8 mouse cellular contexts compared by ENCODE assay signal in genomic region chr11:75468410-75468809, GRCm38 (mm10). TPM values are rescaled to one million over a fixed set of nuclear protein-coding genes. Genes with fewer than 3 reads are reported as not detected.
DNase-seq lines count a peak whose midpoint lies in the region; ATAC-seq and TF ChIP-seq lines count a peak whose summit lies in the region.

No protein-coding gene starts in this region.

- no peak for DNase-seq in heart, embryonic 10.5 days (ENCODE audit: low spot score)
- DNase-seq in heart, postnatal 36 days: no peak
- no peak for DNase-seq in spleen, adult 2 months (ENCODE audit: low read depth in 1 of 2, low spot score in 2 of 2)
- no peak for DNase-seq in spleen, postnatal 10 days (ENCODE audit: low spot score in 2 of 2)
- no peak for DNase-seq in stomach, postnatal 0 days (ENCODE audit: low spot score)
- no peak for DNase-seq in left cerebral cortex, postnatal 25 days (ENCODE audit: low spot score in 2 of 2)
- no peak for DNase-seq in spleen, postnatal 14 days (ENCODE audit: low spot score in 2 of 2)

- WGBS in heart, embryonic 10.5 days: 60% methylated on average over 7 of the region's 7 CpGs
- WGBS in spleen, adult 2 months: 53% methylated on average over 7 of the region's 7 CpGs
- 62% methylated on average over 7 of the region's 7 CpGs for WGBS in limb, embryonic 15.5 days
- WGBS in stomach, postnatal 0 days: 59% methylated on average over 7 of the region's 7 CpGs

- TF ChIP-seq EP300 in stomach, postnatal 0 days (optimal IDR thresholded peaks at IDR 0.05): no peak

- H3K27me3 ChIP-seq in heart, embryonic 10.5 days (ENCODE audit: insufficient read depth, poor library complexity, severe bottlenecking): no peaks in the 10 kb centered on the region
- H3K27me3 ChIP-seq in spleen, adult 2 months (ENCODE audit: control insufficient read depth, insufficient read depth, low read length): no peaks in the 10 kb centered on the region
- H3K27me3 ChIP-seq in limb, embryonic 15.5 days: no peaks in the 10 kb centered on the region
- no peaks in the 10 kb centered on the region for H3K27me3 ChIP-seq in stomach, postnatal 0 days (ENCODE audit: control insufficient read depth, insufficient read depth, low read length)

- no peak for TF ChIP-seq POLR2A in spleen, adult 2 months (IDR thresholded peaks at IDR 0.05; ENCODE audit: low read depth, low read length)

- H3K9me3 ChIP-seq in heart, embryonic 10.5 days: no peaks in the 10 kb centered on the region
- H3K9me3 ChIP-seq in limb, embryonic 15.5 days: no peaks in the 10 kb centered on the region
- no peaks in the 10 kb centered on the region for H3K9me3 ChIP-seq in stomach, postnatal 0 days (ENCODE audit: control insufficient read depth, low read length)

- no peak overlapping the region for H3K9ac ChIP-seq in limb, embryonic 15.5 days
- H3K9ac ChIP-seq in stomach, postnatal 0 days (ENCODE audit: low read length): peak overlapping the region; percentile 71

- H3K4me3 ChIP-seq in heart, embryonic 10.5 days: peak overlapping the region; percentile 71
- H3K4me3 ChIP-seq in spleen, adult 2 months (ENCODE audit: extremely low read depth, insufficient read depth, insufficient read length): peak overlapping the region; percentile 53; the same call in 1 of the 2 replicates
- peak overlapping the region; percentile 44 for H3K4me3 ChIP-seq in limb, embryonic 15.5 days
- H3K4me3 ChIP-seq in stomach, postnatal 0 days (ENCODE audit: low read depth, low read length): peak overlapping the region; percentile 44

- TF ChIP-seq CTCF in spleen, adult 2 months (IDR thresholded peaks at IDR 0.05; ENCODE audit: extremely low read depth, insufficient read depth, insufficient read length, insufficient replicate concordance): no peak
- TF ChIP-seq CTCF in stomach, postnatal 0 days (IDR thresholded peaks at IDR 0.05; ENCODE audit: low read depth): no peak

- H3K4me2 ChIP-seq in limb, embryonic 15.5 days: peak overlapping the region; percentile 69
- peak overlapping the region; percentile 76 for H3K4me2 ChIP-seq in stomach, postnatal 0 days (replicated peaks; ENCODE audit: low read depth)

- no peak for ATAC-seq in limb, embryonic 15.5 days (ENCODE audit: insufficient number of reproducible peaks, low FRiP score, low TSS enrichment, low read depth)
- no peak for ATAC-seq in stomach, postnatal 0 days (ENCODE audit: low FRiP score, low TSS enrichment)

- peaks cover 31% of the 10 kb centered on the region for H3K36me3 ChIP-seq in heart, embryonic 10.5 days
- no peaks in the 10 kb centered on the region; the same call in 1 of the 2 replicates for H3K36me3 ChIP-seq in spleen, adult 2 months (ENCODE audit: control insufficient read depth, insufficient read depth, low read length)
- peaks cover 17% of the 10 kb centered on the region for H3K36me3 ChIP-seq in limb, embryonic 15.5 days
- no peaks in the 10 kb centered on the region for H3K36me3 ChIP-seq in stomach, postnatal 0 days (ENCODE audit: control insufficient read depth, insufficient read depth, low read length)

- H3K27ac ChIP-seq in heart, embryonic 10.5 days: peak overlapping the region; percentile 87
- H3K27ac ChIP-seq in spleen, adult 2 months (ENCODE audit: insufficient read depth, low read length): no peak overlapping the region
- H3K27ac ChIP-seq in limb, embryonic 15.5 days: 0 out of 2 replicates have a peak overlapping the region, but pooled peaks have one; percentile 38
- peak overlapping the region; percentile 24; the same call in 1 of the 2 replicates for H3K27ac ChIP-seq in stomach, postnatal 0 days (replicated peaks)

- intact Hi-C loops in heart, postnatal 36 days (cut with DNase I): no loop called here
- intact Hi-C loops in left cerebral cortex, postnatal 25 days (cut with DNase I): no loop called here

- H3K4me1 ChIP-seq in heart, embryonic 10.5 days: peaks cover 33% of the 10 kb centered on the region
- no peaks in the 10 kb centered on the region; the same call in 1 of the 2 replicates for H3K4me1 ChIP-seq in spleen, adult 2 months (ENCODE audit: control insufficient read depth, insufficient read depth, insufficient read length)
- peaks cover 19% of the 10 kb centered on the region for H3K4me1 ChIP-seq in limb, embryonic 15.5 days
- H3K4me1 ChIP-seq in stomach, postnatal 0 days (replicated peaks; ENCODE audit: control insufficient read depth, insufficient read depth): peaks cover 1% of the 10 kb centered on the region; the same call in 1 of the 2 replicates

RNA-seq across cellular contexts. Expression of gene Tlcd2, which starts 6.9 kb away (rescaled TPM):
- polyA plus RNA-seq in heart, embryonic 10.5 days (2016; fragmentation: Nextera tagmentation; extraction: Ambion mirVana): 12.8 and 21.3 TPM in 2 replicates
- 1 to 10 TPM; 5.4 to 7.1 TPM for total RNA-seq in heart, postnatal 36 days (2021)
- 6.9 and 8.4 TPM in 2 replicates for polyA plus RNA-seq in spleen, adult 2 months (2012; rRNA removed)
- 28.2 and 30.8 TPM in 2 replicates for polyA plus RNA-seq in limb, embryonic 15.5 days (2015; fragmentation: Nextera tagmentation; extraction: Ambion mirVana)
- polyA plus RNA-seq in stomach, postnatal 0 days (2015; fragmentation: Nextera tagmentation; extraction: Ambion mirVana): 16.0 and 17.2 TPM in 2 replicates
- under 1 TPM; 0.69 to 0.80 TPM for total RNA-seq in left cerebral cortex, postnatal 25 days (2021)

RNA-seq across cellular contexts. Expression of gene Wdr81, which starts 13.9 kb away (rescaled TPM):
- polyA plus RNA-seq in heart, embryonic 10.5 days (2016; fragmentation: Nextera tagmentation; extraction: Ambion mirVana): 6.9 and 7.6 TPM in 2 replicates
- 10 to 100 TPM in 1 of 2 experiments, 1 to 10 TPM in 1; 8.7 to 10.4 TPM for total RNA-seq in heart, postnatal 36 days (2021)
- polyA plus RNA-seq in spleen, adult 2 months (2012; rRNA removed): 34.4 and 46.3 TPM in 2 replicates
- polyA plus RNA-seq in limb, embryonic 15.5 days (2015; fragmentation: Nextera tagmentation; extraction: Ambion mirVana): 5.8 and 6.5 TPM in 2 replicates
- 2.6 and 2.7 TPM in 2 replicates for polyA plus RNA-seq in stomach, postnatal 0 days (2015; fragmentation: Nextera tagmentation; extraction: Ambion mirVana)
- 10 to 100 TPM; 17.4 to 18.7 TPM for total RNA-seq in left cerebral cortex, postnatal 25 days (2021)

RNA-seq across cellular contexts. Expression of gene Prpf8, which starts 18.2 kb away (rescaled TPM):
- 49.2 and 53.7 TPM in 2 replicates for polyA plus RNA-seq in heart, embryonic 10.5 days (2016; fragmentation: Nextera tagmentation; extraction: Ambion mirVana)
- 10 to 100 TPM; 82.9 to 92.8 TPM for total RNA-seq in heart, postnatal 36 days (2021)
- 64.2 and 72.8 TPM in 2 replicates for polyA plus RNA-seq in spleen, adult 2 months (2012; rRNA removed)
- polyA plus RNA-seq in limb, embryonic 15.5 days (2015; fragmentation: Nextera tagmentation; extraction: Ambion mirVana): 44.4 and 49.5 TPM in 2 replicates
- polyA plus RNA-seq in stomach, postnatal 0 days (2015; fragmentation: Nextera tagmentation; extraction: Ambion mirVana): 15.8 and 16.0 TPM in 2 replicates
- 100 to 1,000 TPM; 120 to 127 TPM for total RNA-seq in left cerebral cortex, postnatal 25 days (2021)

RNA-seq across cellular contexts. Expression of gene Serpinf2, which starts 29.0 kb away (rescaled TPM):
- polyA plus RNA-seq in heart, embryonic 10.5 days (2016; fragmentation: Nextera tagmentation; extraction: Ambion mirVana): 3.6 and 98.2 TPM in 2 replicates
- not detected for total RNA-seq in heart, postnatal 36 days (2021)
- 0.25 and 0.75 TPM in 2 replicates for polyA plus RNA-seq in spleen, adult 2 months (2012; rRNA removed)
- polyA plus RNA-seq in limb, embryonic 15.5 days (2015; fragmentation: Nextera tagmentation; extraction: Ambion mirVana): 0.12 and 1.6 TPM in 2 replicates
- polyA plus RNA-seq in stomach, postnatal 0 days (2015; fragmentation: Nextera tagmentation; extraction: Ambion mirVana): 17.8 and 19.7 TPM in 2 replicates
- total RNA-seq in left cerebral cortex, postnatal 25 days (2021): not detected

RNA-seq across cellular contexts. Expression of gene Rilp, which starts 41.5 kb away (rescaled TPM):
- polyA plus RNA-seq in heart, embryonic 10.5 days (2016; fragmentation: Nextera tagmentation; extraction: Ambion mirVana): 0.76 and 0.78 TPM in 2 replicates
- 10 to 100 TPM; 51.4 to 52.3 TPM for total RNA-seq in heart, postnatal 36 days (2021)
- polyA plus RNA-seq in spleen, adult 2 months (2012; rRNA removed): 1.1 and 1.6 TPM in 2 replicates
- polyA plus RNA-seq in limb, embryonic 15.5 days (2015; fragmentation: Nextera tagmentation; extraction: Ambion mirVana): 0.45 and 0.73 TPM in 2 replicates
- polyA plus RNA-seq in stomach, postnatal 0 days (2015; fragmentation: Nextera tagmentation; extraction: Ambion mirVana): 2.7 and 3.5 TPM in 2 replicates
- total RNA-seq in left cerebral cortex, postnatal 25 days (2021): 1 to 10 TPM; 2.0 to 2.7 TPM
